Mouse (Mus musculus): ENCODE results near the gene Zbtb17.

Gene Zbtb17

DNA sequence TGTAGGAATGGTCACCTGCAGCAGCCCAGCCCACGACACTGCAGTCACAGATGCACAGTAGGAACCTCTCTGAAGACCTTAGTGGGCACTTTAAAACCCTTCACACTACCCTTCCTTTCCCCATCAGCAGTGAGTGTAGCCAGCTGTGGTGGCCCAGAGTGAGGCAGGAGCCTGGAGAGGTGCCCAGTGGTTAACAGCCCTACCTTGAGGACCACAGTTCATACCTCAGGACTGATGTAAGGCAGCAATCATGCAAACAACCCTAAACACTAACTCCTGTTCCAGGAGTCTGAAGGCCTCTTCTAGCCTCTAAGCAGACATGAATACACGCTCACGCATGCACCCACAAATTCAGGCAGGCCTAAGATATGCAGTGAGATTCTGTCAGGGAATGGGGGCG is 60.0 kb downstream of the Zbtb17 start:
- DNase-seq = no peak

- DNase-seq = no peak
Observed at GRCm38 (mm10) chr4:141505810-141506209, 61.4 kb downstream of the Zbtb17 start.

DNA sequence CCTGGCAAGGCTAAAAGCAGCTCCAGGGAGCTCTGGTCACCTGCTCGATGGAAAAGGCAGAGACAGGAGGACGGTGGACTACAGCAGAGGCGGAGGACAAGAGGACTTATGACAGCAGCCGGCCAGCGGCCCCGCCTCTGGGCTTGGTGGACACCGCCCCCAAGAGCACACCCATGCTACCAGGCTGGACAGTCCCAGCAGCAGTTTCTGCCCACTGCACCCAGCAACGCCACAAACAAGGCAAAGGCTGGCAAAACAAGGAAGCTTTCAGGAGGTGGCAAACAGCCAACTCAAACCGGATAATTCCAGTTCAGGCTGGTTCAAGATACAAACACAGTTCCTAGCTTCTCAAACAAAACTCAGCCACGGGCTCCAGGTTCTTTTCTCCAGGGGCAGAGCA is 61.9 kb downstream of the Zbtb17 start:
- DNase-seq = peak; percentile 96

- peak; percentile 47 to 61 for DNase-seq
Observed at GRCm38 (mm10) chr4:141506893-141507292, 62.4 kb downstream of the Zbtb17 start.

DNA sequence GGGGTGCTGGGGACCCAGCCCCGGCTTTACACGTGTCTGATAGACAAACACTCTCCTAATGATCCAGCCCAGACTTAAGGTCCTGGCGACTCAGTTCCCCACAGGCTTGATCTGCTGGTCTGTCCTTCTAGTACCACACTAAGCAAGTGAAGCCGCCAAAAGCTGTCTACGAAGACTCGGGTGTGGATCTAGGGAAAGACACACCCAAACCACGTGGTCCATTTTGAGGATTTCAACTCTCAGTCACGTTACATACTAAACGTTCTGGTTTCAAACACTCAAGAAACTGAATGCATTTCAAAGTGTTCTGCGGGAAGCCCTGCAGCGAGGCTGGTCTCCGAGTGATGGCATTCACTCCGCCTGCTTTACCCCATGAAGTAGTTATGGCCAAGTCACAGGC is 66.0 kb downstream of the Zbtb17 start:
- no peak for DNase-seq

GRCm38 (mm10) chr4:141512145-141512544 is 67.7 kb downstream of the Zbtb17 start:
- no peak for DNase-seq

- peak; percentile 71 to 76 for DNase-seq
Observed at GRCm38 (mm10) chr4:141514179-141514641, 69.8 kb downstream of the Zbtb17 start.

Measured in kidney, adult 8-10 months (tissue).